8 mouse cellular contexts compared by ENCODE assay signal in genomic region chr10:44148337-44149317, GRCm38 (mm10). TPM values are rescaled to one million over a fixed set of nuclear protein-coding genes. Genes with fewer than 3 reads are reported as not detected.
DNase-seq lines count a peak whose midpoint lies in the region; ATAC-seq and TF ChIP-seq lines count a peak whose summit lies in the region.

Gene Crybg1, minus strand, starts transcription at chr10:44148853.

- no peak for TF ChIP-seq POLR2A in lung, adult 2 months (IDR thresholded peaks at IDR 0.05; ENCODE audit: borderline replicate concordance, extremely low read depth, low read depth, low read length)
- no peak for TF ChIP-seq POLR2A in thymus, adult 2 months (IDR thresholded peaks at IDR 0.05; ENCODE audit: control insufficient read depth, extremely low read depth, insufficient read depth, low read length, poor library complexity)

- peak; percentile 80 for DNase-seq in B cell, adult 2 months
- peak; percentile 45 to 48 for DNase-seq in adrenal gland, adult 18-20 months (ENCODE audit: low spot score in 2 of 2)
- DNase-seq in embryo, embryonic 11.5 days (ENCODE audit: low read depth, low spot score): peak; percentile 37
- peak; percentile 65 for DNase-seq in lung, adult 2 months
- DNase-seq in thymus, adult 2 months: peak; percentile 59

- no peaks in the 10 kb centered on the region for H3K9me3 ChIP-seq in heart, embryonic 11.5 days (replicated peaks; ENCODE audit: control insufficient read depth, low read length)
- no peaks in the 10 kb centered on the region for H3K9me3 ChIP-seq in kidney, embryonic 15.5 days (replicated peaks)
- no peaks in the 10 kb centered on the region for H3K9me3 ChIP-seq in neural tube, embryonic 15.5 days (replicated peaks)

- no peak within 1 kb of the TSS for H3K27ac ChIP-seq in heart, embryonic 11.5 days (ENCODE audit: low read depth, low read length)
- H3K27ac ChIP-seq in kidney, embryonic 15.5 days: no peak within 1 kb of the TSS
- no peak within 1 kb of the TSS for H3K27ac ChIP-seq in neural tube, embryonic 15.5 days (replicated peaks)
- no peak within 1 kb of the TSS for H3K27ac ChIP-seq in thymus, adult 2 months (ENCODE audit: control insufficient read depth, insufficient read depth, low read length)

- H3K4me1 ChIP-seq in heart, embryonic 11.5 days (ENCODE audit: control insufficient read depth, insufficient read depth, low read length): peaks cover 8% of the 10 kb centered on the region; the same call in 1 of the 2 replicates
- H3K4me1 ChIP-seq in kidney, embryonic 15.5 days: peaks cover 10% of the 10 kb centered on the region
- no peaks in the 10 kb centered on the region for H3K4me1 ChIP-seq in lung, adult 2 months (ENCODE audit: control insufficient read depth, insufficient read depth, low read length)
- peaks cover 12% of the 10 kb centered on the region for H3K4me1 ChIP-seq in neural tube, embryonic 15.5 days
- 0 out of 2 replicates have a peak, but pooled peaks cover 4% of the 10 kb centered on the region for H3K4me1 ChIP-seq in thymus, adult 2 months (replicated peaks; ENCODE audit: control insufficient read depth, insufficient read depth, low read length)

- peak within 1 kb of the TSS; percentile 78 for H3K4me2 ChIP-seq in heart, embryonic 11.5 days
- peak within 1 kb of the TSS; percentile 85 for H3K4me2 ChIP-seq in kidney, embryonic 15.5 days
- peak within 1 kb of the TSS; percentile 67 for H3K4me2 ChIP-seq in neural tube, embryonic 15.5 days

- H3K36me3 ChIP-seq in heart, embryonic 11.5 days (ENCODE audit: control insufficient read depth, insufficient read depth, low read length): no peaks in the 10 kb centered on the region
- no peaks in the 10 kb centered on the region for H3K36me3 ChIP-seq in kidney, embryonic 15.5 days
- H3K36me3 ChIP-seq in neural tube, embryonic 15.5 days: no peaks in the 10 kb centered on the region
- no peaks in the 10 kb centered on the region for H3K36me3 ChIP-seq in thymus, adult 2 months (ENCODE audit: control insufficient read depth, insufficient read depth, low read length)

- H3K27me3 ChIP-seq in heart, embryonic 11.5 days (ENCODE audit: control insufficient read depth, insufficient read depth, low read length): peaks cover 18% of the 10 kb centered on the region
- H3K27me3 ChIP-seq in kidney, embryonic 15.5 days: peaks cover 8% of the 10 kb centered on the region
- H3K27me3 ChIP-seq in neural tube, embryonic 15.5 days (replicated peaks): peaks cover 18% of the 10 kb centered on the region
- H3K27me3 ChIP-seq in thymus, adult 2 months (ENCODE audit: control insufficient read depth, insufficient read depth, low read length): no peaks in the 10 kb centered on the region

- H3K9ac ChIP-seq in heart, embryonic 11.5 days (ENCODE audit: low read depth, low read length): no peak within 1 kb of the TSS
- H3K9ac ChIP-seq in kidney, embryonic 15.5 days: 0 out of 2 replicates have a peak within 1 kb of the TSS, but pooled peaks have one; percentile 10
- 0 out of 2 replicates have a peak within 1 kb of the TSS, but pooled peaks have one; percentile 4 for H3K9ac ChIP-seq in neural tube, embryonic 15.5 days (replicated peaks)

- peak; percentile 49; the same call in 1 of the 2 replicates for ATAC-seq in heart, embryonic 11.5 days (replicated peaks; ENCODE audit: insufficient number of reproducible peaks, low FRiP score, low TSS enrichment)
- peak; percentile 89 for ATAC-seq in kidney, embryonic 15.5 days (replicated peaks; ENCODE audit: low FRiP score)
- ATAC-seq in neural tube, embryonic 15.5 days (ENCODE audit: low FRiP score): peak; percentile 61; the same call in 1 of the 2 replicates

- no peak for TF ChIP-seq CTCF in lung, adult 2 months (IDR thresholded peaks at IDR 0.05; ENCODE audit: insufficient read depth, low read length)
- peak; percentile 92; the same call in 1 of the 2 replicates for TF ChIP-seq CTCF in thymus, adult 2 months (IDR thresholded peaks at IDR 0.05; ENCODE audit: borderline replicate concordance, control insufficient read depth, extremely low read depth, insufficient read depth, low read length, poor library complexity)

- 7% methylated on average over 44 of the region's 53 CpGs for WGBS in heart, embryonic 11.5 days (ENCODE audit: insufficient replicate concordance)
- 4% methylated on average over 53 of the region's 53 CpGs for WGBS in kidney, embryonic 15.5 days
- 7% methylated on average over 53 of the region's 53 CpGs for whole genome bisulfite sequencing in lung, adult 2 months
- WGBS in neural tube, embryonic 15.5 days: 5% methylated on average over 53 of the region's 53 CpGs
- WGBS in thymus, adult 2 months: 21% methylated on average over 53 of the region's 53 CpGs

- peak within 1 kb of the TSS; percentile 41 for H3K4me3 ChIP-seq in heart, embryonic 11.5 days (ENCODE audit: low read depth, low read length)
- peak within 1 kb of the TSS; percentile 51 for H3K4me3 ChIP-seq in kidney, embryonic 15.5 days (replicated peaks)
- no peak within 1 kb of the TSS for H3K4me3 ChIP-seq in lung, adult 2 months (replicated peaks; ENCODE audit: extremely low read depth, low read depth, low read length)
- H3K4me3 ChIP-seq in neural tube, embryonic 15.5 days (replicated peaks): peak within 1 kb of the TSS; percentile 37
- no peak within 1 kb of the TSS for H3K4me3 ChIP-seq in thymus, adult 2 months (ENCODE audit: control insufficient read depth, insufficient read depth, low read length)

RNA-seq across cellular contexts. Expression of gene Crybg1, which starts in this region (rescaled TPM):
- 1 to 10 TPM; 1.4 to 2.0 TPM for total RNA-seq in adrenal gland, adult 18-20 months (2021)
- 0.11 and 0.14 TPM in 2 replicates for polyA plus RNA-seq in heart, embryonic 11.5 days (2014; fragmentation: Nextera tagmentation; extraction: Ambion mirVana)
- polyA plus RNA-seq in kidney, embryonic 15.5 days (2015; fragmentation: Nextera tagmentation; extraction: Ambion mirVana): 2.5 and 2.9 TPM in 2 replicates
- polyA plus RNA-seq in lung, adult 2 months (2012; rRNA removed): 3.0 and 7.0 TPM in 2 replicates
- 0.12 and 0.33 TPM in 2 replicates for polyA plus RNA-seq in neural tube, embryonic 15.5 days (2015; fragmentation: Nextera tagmentation; extraction: Ambion mirVana)
- polyA plus RNA-seq in thymus, adult 2 months (2012; rRNA removed): 6.9 and 7.0 TPM in 2 replicates

Comparison
In these comparisons a context has a peak if more than half of its experiments do, and no peak if none do; other contexts are left out.
1. Peak in ATAC-seq, H3K4me3 ChIP-seq and H3K4me2 ChIP-seq in heart, embryonic 11.5 days; RNA of the gene not detected or under 1 TPM.
2. Peak in ATAC-seq, H3K4me3 ChIP-seq, H3K9ac ChIP-seq and H3K4me2 ChIP-seq in neural tube, embryonic 15.5 days; RNA of the gene not detected or under 1 TPM.